Mouse (Mus musculus) lung, postnatal 14 days (tissue): ENCODE measurements at regions not wholly inside any gene's neighbourhood (a gene's known extent, or its start where the extent isn't known, plus 50 kb on each side); places are given as distances from the start of the nearest gene placed in this dataset.

ENCODE experiments used
- DNase-seq: peaks from one replicate; pipeline ENCODE4 v3.0.0; 2021

GRCm38 (mm10) chr10:25857954-25858616 lies 220.0 kb upstream of the Gm9767 start:
- DNase-seq, result no peak

GRCm38 (mm10) chr10:25844348-25844747 lies 233.7 kb upstream of the Gm9767 start:
- no peak for DNase-seq

GRCm38 (mm10) chr10:25829275-25829674 lies 248.8 kb upstream of the Gm9767 start:
- DNase-seq, result no peak

- DNase-seq, result no peak
These were observed 268.2 kb upstream of the Smlr1 start for GRCm38 (mm10) chr10:25804223-25804622.

GRCm38 (mm10) chr10:25801499-25801898 lies 265.4 kb upstream of the Smlr1 start:
- no peak for DNase-seq

- DNase-seq, result no peak
These were observed 262.8 kb upstream of the Smlr1 start for GRCm38 (mm10) chr10:25798881-25799280.

- DNase-seq, result peak; percentile 9
These were observed 254.3 kb upstream of the Smlr1 start for GRCm38 (mm10) chr10:25790363-25790821.

GRCm38 (mm10) chr10:25788660-25789059 lies 252.6 kb upstream of the Smlr1 start:
- no peak for DNase-seq

GRCm38 (mm10) chr10:25788004-25788403 lies 251.9 kb upstream of the Smlr1 start:
- no peak for DNase-seq

- no peak for DNase-seq
These were observed 247.8 kb upstream of the Smlr1 start for GRCm38 (mm10) chr10:25783861-25784260.

- no peak for DNase-seq
These were observed 243.4 kb upstream of the Smlr1 start for GRCm38 (mm10) chr10:25779476-25779875.

GRCm38 (mm10) chr10:25777717-25778116 lies 241.7 kb upstream of the Smlr1 start:
- no peak for DNase-seq

- DNase-seq, result no peak
These were observed 240.6 kb upstream of the Smlr1 start for GRCm38 (mm10) chr10:25776697-25777096.

- DNase-seq, result no peak
These were observed 234.0 kb upstream of the Smlr1 start for GRCm38 (mm10) chr10:25770051-25770450.

- no peak for DNase-seq
These were observed 232.4 kb upstream of the Smlr1 start for GRCm38 (mm10) chr10:25768456-25768855.

GRCm38 (mm10) chr10:25754300-25754699 lies 218.2 kb upstream of the Smlr1 start:
- DNase-seq, result no peak

- no peak for DNase-seq
These were observed 206.6 kb upstream of the Smlr1 start for GRCm38 (mm10) chr10:25742678-25743077.

- DNase-seq, result no peak
These were observed 204.9 kb upstream of the Smlr1 start for GRCm38 (mm10) chr10:25740956-25741355.

GRCm38 (mm10) chr10:25730470-25730869 lies 194.4 kb upstream of the Smlr1 start:
- no peak for DNase-seq

- no peak for DNase-seq
These were observed 187.9 kb upstream of the Smlr1 start for GRCm38 (mm10) chr10:25723966-25724365.

GRCm38 (mm10) chr10:25715747-25716146 lies 179.7 kb upstream of the Smlr1 start:
- no peak for DNase-seq

- DNase-seq, result no peak
These were observed 178.6 kb upstream of the Smlr1 start for GRCm38 (mm10) chr10:25714636-25715035.

GRCm38 (mm10) chr10:25714041-25714440 lies 178.0 kb upstream of the Smlr1 start:
- DNase-seq, result no peak

- no peak for DNase-seq
These were observed 171.9 kb upstream of the Smlr1 start for GRCm38 (mm10) chr10:25707951-25708350.

GRCm38 (mm10) chr10:25702146-25702545 lies 166.1 kb upstream of the Smlr1 start:
- no peak for DNase-seq
